Mouse (Mus musculus) limb, embryonic 14.5 days (tissue): ENCODE measurements at regions not wholly inside any gene's neighbourhood (a gene's known extent, or its start where the extent isn't known, plus 50 kb on each side); places are given as distances from the start of the nearest gene placed in this dataset.

Experiments
- ATAC-seq: fragments of 200-750 bp; cut with Nextera tagmentation; 2 replicates; pipeline ENCODE4 v1.8.0; 2017; ENCODE audit warnings: low read depth, moderate number of reproducible peaks, moderate TSS enrichment; ENCODE audit not compliant: low FRiP score
- DNase-seq: peaks from one replicate; pipeline ENCODE4 v3.0.0-alpha.2; 2015; ENCODE audit warnings: low spot score
- H3K27ac ChIP-seq: fragments of 300-500 bp; sonication (generic); replicated peaks from 2 replicates; pipeline ENCODE4 v1.5.1; 2014; ENCODE audit warnings: low read depth, mild to moderate bottlenecking, low read length, moderate library complexity, mixed read lengths
- H3K27me3 ChIP-seq: fragments of 300-500 bp; sonication (generic); 2 replicates; pipeline ENCODE4 v1.6.1; 2014; ENCODE audit warnings: low read length, mixed read lengths; ENCODE audit not compliant: control insufficient read depth, insufficient read depth
- H3K36me3 ChIP-seq: fragments of 300-500 bp; sonication (generic); 2 replicates; pipeline ENCODE4 v1.6.1; 2014; ENCODE audit warnings: mild to moderate bottlenecking, low read length, moderate library complexity, mixed read lengths; ENCODE audit not compliant: control insufficient read depth, insufficient read depth
- H3K4me1 ChIP-seq: fragments of 300-500 bp; sonication (generic); 2 replicates; pipeline ENCODE4 v1.6.1; 2014; ENCODE audit warnings: antibody characterized with exemption, low read length, mixed read lengths; ENCODE audit not compliant: control insufficient read depth, insufficient read depth
- H3K4me2 ChIP-seq: fragments of 300-500 bp; sonication (generic); replicated peaks from 2 replicates; pipeline ENCODE4 v1.6.1; 2014; ENCODE audit warnings: low read depth, mild to moderate bottlenecking, low read length, moderate library complexity; ENCODE audit not compliant: severe bottlenecking
- H3K4me3 ChIP-seq: fragments of 300-500 bp; sonication (generic); replicated peaks from 2 replicates; pipeline ENCODE4 v1.5.1; 2014; ENCODE audit warnings: low read length
- H3K9ac ChIP-seq: fragments of 300-500 bp; sonication (generic); 2 replicates; pipeline ENCODE4 v1.6.1; 2014; ENCODE audit warnings: mild to moderate bottlenecking, low read depth, low read length, moderate library complexity; ENCODE audit not compliant: severe bottlenecking
- H3K9me3 ChIP-seq: fragments of 300-500 bp; sonication (generic); 2 replicates; pipeline ENCODE4 v1.6.1; 2016; ENCODE audit warnings: low read length; ENCODE audit not compliant: control insufficient read depth
- POLR2A ChIP-seq: fragments of 200-500 bp; IDR thresholded peaks from 2 replicates; pipeline ENCODE4 v1.8.0; 2012; ENCODE audit warnings: inconsistent platforms, mild to moderate bottlenecking, moderate library complexity, borderline replicate concordance; ENCODE audit not compliant: insufficient read depth, insufficient read length; ENCODE audit errors: extremely low read depth
- WGBS: fragments of 180-500 bp; shearing (Covaris S2); extraction: QIAGEN DNeasy Blood & Tissue Kit; methylation state at CpG from one replicate; pipeline ENCODE4 v1.1.7; 2014; 5-methylcytosine and 5-hydroxymethylcytosine counted together

GRCm38 (mm10) chr10:115708623-115709022, 108.0 kb upstream of the Tspan8 start:
- Histone ChIP-seq H3K27ac (no peak overlapping the region), H3K4me1 (peaks cover 3% of the 10 kb centered on the region), H3K9ac (no peak overlapping the region), H3K9me3 (no peaks in the 10 kb centered on the region), H3K27me3 (no peaks in the 10 kb centered on the region), H3K4me2 (peak overlapping the region; percentile 35), H3K4me3 (no peak overlapping the region), H3K36me3 (no peaks in the 10 kb centered on the region)
- 15% methylated on average over 14 of the region's 14 CpGs for WGBS
- no peak for TF ChIP-seq POLR2A
- ATAC-seq (peak; percentile 41; the same call in 1 of the 2 replicates), DNase-seq (peak; percentile 21)

- Histone ChIP-seq H3K27me3 (no peaks in the 10 kb centered on the region), H3K4me2 (no peak overlapping the region), H3K4me3 (no peak overlapping the region), H3K36me3 (no peaks in the 10 kb centered on the region), H3K9me3 (no peaks in the 10 kb centered on the region), H3K9ac (no peak overlapping the region), H3K27ac (no peak overlapping the region), H3K4me1 (no peaks in the 10 kb centered on the region)
- TF ChIP-seq POLR2A = no peak
- DNase-seq = peak; percentile 26
- 42% methylated on average over 6 of the region's 6 CpGs for WGBS
- ATAC-seq = no peak
These were observed 102.7 kb upstream of the Tspan8 start for GRCm38 (mm10) chr10:115713896-115714295.

- no peak for DNase-seq
- no peak for TF ChIP-seq POLR2A
- no peaks in the 10 kb centered on the region for H3K36me3 ChIP-seq
These were observed 100.5 kb upstream of the Tspan8 start for GRCm38 (mm10) chr10:115716178-115716577.

GRCm38 (mm10) chr10:115717064-115717463, 99.6 kb upstream of the Tspan8 start:
- Histone ChIP-seq H3K4me3 (no peak overlapping the region), H3K9me3 (no peaks in the 10 kb centered on the region), H3K27ac (no peak overlapping the region), H3K36me3 (no peaks in the 10 kb centered on the region), H3K4me2 (no peak overlapping the region), H3K27me3 (no peaks in the 10 kb centered on the region), H3K4me1 (no peaks in the 10 kb centered on the region), H3K9ac (no peak overlapping the region)
- TF ChIP-seq POLR2A = no peak
- ATAC-seq = no peak
- no peak for DNase-seq
- 87% methylated on average over 8 of the region's 8 CpGs for WGBS

More at GRCm38 (mm10) chr10:115716178-115716577, 100.5 kb upstream of the Tspan8 start:
- Histone ChIP-seq H3K27ac (no peak overlapping the region), H3K4me2 (no peak overlapping the region), H3K4me3 (no peak overlapping the region), H3K9ac (no peak overlapping the region), H3K27me3 (no peaks in the 10 kb centered on the region), H3K9me3 (no peaks in the 10 kb centered on the region), H3K4me1 (no peaks in the 10 kb centered on the region)
- ATAC-seq = peak; percentile 34; the same call in 1 of the 2 replicates
- 41% methylated on average over 9 of the region's 9 CpGs for WGBS

- no peaks in the 10 kb centered on the region for H3K27me3 ChIP-seq
- H3K4me2 ChIP-seq = no peak overlapping the region
- DNase-seq (no peak), ATAC-seq (no peak)
- H3K9ac ChIP-seq = no peak overlapping the region
- no peak for TF ChIP-seq POLR2A
- WGBS = 86% methylated on average over 3 of the region's 3 CpGs
- no peaks in the 10 kb centered on the region for H3K9me3 ChIP-seq
- H3K36me3 ChIP-seq = no peaks in the 10 kb centered on the region
- no peaks in the 10 kb centered on the region for H3K4me1 ChIP-seq
- no peak overlapping the region for H3K27ac ChIP-seq
- H3K4me3 ChIP-seq = no peak overlapping the region
These were observed 94.0 kb upstream of the Tspan8 start for GRCm38 (mm10) chr10:115722589-115722988.
